Mouse (Mus musculus): ENCODE data around the gene Serpina3i. TPM values are rescaled to one million over a fixed set of nuclear protein-coding genes. Genes with fewer than 3 reads are reported as not detected.

Serpina3i gene
- total and polyA plus RNA-seq, 3 experiments = not detected

- H3K36me3 ChIP-seq (replicated peaks in 1 of 2; ENCODE audit: control insufficient read depth in 1 of 2, insufficient read depth in 1 of 2, low read length in 1 of 2) = no peaks in the 10 kb centered on the region
- no peak for TF ChIP-seq MEF2A (IDR thresholded peaks at IDR 0.05; ENCODE audit: borderline replicate concordance, low read depth, low read length)
- no peak for TF ChIP-seq CHD1 (IDR thresholded peaks at IDR 0.05; ENCODE audit: low read depth, low read length)
- no peak for TF ChIP-seq BHLHE40 (IDR thresholded peaks at IDR 0.05; ENCODE audit: low read depth, low read length)
- no peak for TF ChIP-seq ZKSCAN1 (IDR thresholded peaks at IDR 0.05; ENCODE audit: borderline replicate concordance, low read depth, low read length)
- TF ChIP-seq RCOR1 (conservative IDR thresholded peaks at IDR 0.05; ENCODE audit: low read depth, low read length) = no peak
- no peak for TF ChIP-seq UBTF (IDR thresholded peaks at IDR 0.05; ENCODE audit: low read depth, low read length)
- TF ChIP-seq ZMIZ1 (IDR thresholded peaks at IDR 0.05; ENCODE audit: low read depth, low read length) = no peak
- no peak for TF ChIP-seq JUND (conservative IDR thresholded peaks at IDR 0.05; ENCODE audit: low read depth, low read length)
- TF ChIP-seq SIN3A (IDR thresholded peaks at IDR 0.05; ENCODE audit: low read length) = no peak
- no peak for TF ChIP-seq SMC3 (IDR thresholded peaks at IDR 0.05; ENCODE audit: low read depth, low read length)
- no peak for TF ChIP-seq MAZ (IDR thresholded peaks at IDR 0.05; ENCODE audit: low read depth, low read length)
- no peak for TF ChIP-seq MYC (IDR thresholded peaks at IDR 0.05; ENCODE audit: low read depth, low read length)
- TF ChIP-seq MAX (IDR thresholded peaks at IDR 0.05; ENCODE audit: low read length) = no peak
- no peak for TF ChIP-seq TCF12 (IDR thresholded peaks at IDR 0.05; ENCODE audit: low read depth, low read length)
- TF ChIP-seq PAX5 (IDR thresholded peaks at IDR 0.05; ENCODE audit: low read length) = no peak
- in situ Hi-C loops (cut with MboI; ENCODE audit: low pct_ligation_motif_present, low pct_unique_long_range_greater_than_20kb, low sequenced_read_pairs) = no loop called here
- H3K79me2 ChIP-seq (replicated peaks; ENCODE audit: control insufficient read depth, extremely low read depth, insufficient read depth, poor library complexity, severe bottlenecking) = no peaks in the 10 kb centered on the region
- H3K27me3 ChIP-seq (replicated peaks) = no peaks in the 10 kb centered on the region
- peak overlapping the region; percentile 69 for H3K4me2 ChIP-seq (ENCODE audit: insufficient read depth, low read depth, poor library complexity, severe bottlenecking)
- 0 out of 2 replicates have a peak overlapping the region, but pooled peaks have one; percentile 7 for H3K9ac ChIP-seq (ENCODE audit: insufficient read depth, low read depth)
- no peak overlapping the region for H3K27ac ChIP-seq (ENCODE audit: insufficient read depth, low read depth)
- H3K4me1 ChIP-seq (ENCODE audit: control insufficient read depth in 1 of 2, insufficient read depth in 2 of 2) = peaks cover 3 to 26% of the 10 kb centered on the region in 2 experiments
- peaks cover 3% of the 10 kb centered on the region for H3K9me3 ChIP-seq (replicated peaks; ENCODE audit: low read length)
- dilution Hi-C loops (cut with MboI; ENCODE audit: extremely low pct_ligation_motif_present, extremely low pct_unique_long_range_greater_than_20kb, low sequenced_read_pairs) = no loop called here
- no peak overlapping the region for H3K4me3 ChIP-seq (replicated peaks in 1 of 3; ENCODE audit: low read depth in 2 of 3, low read length in 2 of 3, poor library complexity in 1 of 3)
- no peak for DNase-seq (ENCODE audit: extremely low read depth)
These were observed 16.1 kb downstream of the Serpina3i start for GRCm38 (mm10) chr12:104279056-104279435.

GRCm38 (mm10) chr12:104283380-104283779, 20.5 kb downstream of the Serpina3i start:
- no peak for TF ChIP-seq ZNF384 (IDR thresholded peaks at IDR 0.05; ENCODE audit: low read depth, low read length)
- no peak for TF ChIP-seq ZC3H11A (IDR thresholded peaks at IDR 0.05; ENCODE audit: low read depth, low read length)
- no peak for TF ChIP-seq KAT2A (IDR thresholded peaks at IDR 0.05; ENCODE audit: insufficient replicate concordance, low read length)
- no peak for TF ChIP-seq MAFK (IDR thresholded peaks at IDR 0.05; ENCODE audit: insufficient replicate concordance, low read length)
- no peak for TF ChIP-seq RAD21 (IDR thresholded peaks at IDR 0.05; ENCODE audit: low read depth, low read length)
- TF ChIP-seq MEF2A (IDR thresholded peaks at IDR 0.05; ENCODE audit: borderline replicate concordance, low read depth, low read length) = no peak
- no peak for TF ChIP-seq USF2 (conservative IDR thresholded peaks at IDR 0.05; ENCODE audit: low read depth, low read length)
- TF ChIP-seq ETS1 (conservative IDR thresholded peaks at IDR 0.05; ENCODE audit: low read depth, low read length) = no peak
- no peak for TF ChIP-seq MXI1 (IDR thresholded peaks at IDR 0.05; ENCODE audit: low read depth, low read length)
- TF ChIP-seq POLR2A (IDR thresholded peaks at IDR 0.05; ENCODE audit: low read depth, low read length) = no peak
- no peak for TF ChIP-seq TBP (conservative IDR thresholded peaks at IDR 0.05; ENCODE audit: low read depth, low read length)
- no peak for TF ChIP-seq NRF1 (IDR thresholded peaks at IDR 0.05; ENCODE audit: low read depth, low read length)
- no peak for TF ChIP-seq SMC3 (IDR thresholded peaks at IDR 0.05; ENCODE audit: low read depth, low read length)
- no peak for TF ChIP-seq POLR2AphosphoS2 (IDR thresholded peaks at IDR 0.05; ENCODE audit: low read depth, low read length)
- TF ChIP-seq IRF4 (IDR thresholded peaks at IDR 0.05; ENCODE audit: low read depth, low read length) = no peak
- no peak for TF ChIP-seq NELFE (IDR thresholded peaks at IDR 0.05; ENCODE audit: low read depth, low read length)
- H3K9ac ChIP-seq (ENCODE audit: insufficient read depth, low read depth) = no peak overlapping the region
- dilution Hi-C loops (cut with MboI; ENCODE audit: extremely low pct_ligation_motif_present, extremely low pct_unique_long_range_greater_than_20kb, low sequenced_read_pairs) (no loop called here), in situ Hi-C loops (cut with MboI; ENCODE audit: low pct_ligation_motif_present, low pct_unique_long_range_greater_than_20kb, low sequenced_read_pairs) (no loop called here)
- H3K4me3 ChIP-seq (replicated peaks in 1 of 3; ENCODE audit: low read depth in 2 of 3, low read length in 2 of 3, poor library complexity in 1 of 3) = no peak overlapping the region
- H3K4me2 ChIP-seq (ENCODE audit: insufficient read depth, low read depth, poor library complexity, severe bottlenecking) = no peak overlapping the region
- no peak for DNase-seq (ENCODE audit: extremely low read depth)
- H3K79me2 ChIP-seq (replicated peaks; ENCODE audit: control insufficient read depth, extremely low read depth, insufficient read depth, poor library complexity, severe bottlenecking) = no peaks in the 10 kb centered on the region
- H3K4me1 ChIP-seq (ENCODE audit: control insufficient read depth in 1 of 2, insufficient read depth in 2 of 2) = peaks cover 0 to 9% of the 10 kb centered on the region in 2 experiments; a peak in 2 of 4 replicates
- no peaks in the 10 kb centered on the region for H3K36me3 ChIP-seq (replicated peaks in 1 of 2; ENCODE audit: control insufficient read depth in 1 of 2, insufficient read depth in 1 of 2, low read length in 1 of 2)
- H3K9me3 ChIP-seq (replicated peaks; ENCODE audit: low read length) = peaks cover 3% of the 10 kb centered on the region
- H3K27ac ChIP-seq (ENCODE audit: insufficient read depth, low read depth) = no peak overlapping the region
- H3K27me3 ChIP-seq (replicated peaks) = no peaks in the 10 kb centered on the region
